Mouse (Mus musculus) limb, embryonic 14.5 days (tissue): ENCODE data around the gene Ube4b. TPM values are rescaled to one million over a fixed set of nuclear protein-coding genes. Genes with fewer than 3 reads are reported as not detected.

Experiments
- ATAC-seq: fragments of 200-750 bp; cut with Nextera tagmentation; 2 replicates; pipeline ENCODE4 v1.8.0; 2017; ENCODE audit warnings: low read depth, moderate number of reproducible peaks, moderate TSS enrichment; ENCODE audit not compliant: low FRiP score
- DNase-seq: peaks from one replicate; pipeline ENCODE4 v3.0.0-alpha.2; 2015; ENCODE audit warnings: low spot score
- H3K27ac ChIP-seq: fragments of 300-500 bp; sonication (generic); replicated peaks from 2 replicates; pipeline ENCODE4 v1.5.1; 2014; ENCODE audit warnings: low read depth, mild to moderate bottlenecking, low read length, moderate library complexity, mixed read lengths
- H3K27me3 ChIP-seq: fragments of 300-500 bp; sonication (generic); 2 replicates; pipeline ENCODE4 v1.6.1; 2014; ENCODE audit warnings: low read length, mixed read lengths; ENCODE audit not compliant: control insufficient read depth, insufficient read depth
- H3K36me3 ChIP-seq: fragments of 300-500 bp; sonication (generic); 2 replicates; pipeline ENCODE4 v1.6.1; 2014; ENCODE audit warnings: mild to moderate bottlenecking, low read length, moderate library complexity, mixed read lengths; ENCODE audit not compliant: control insufficient read depth, insufficient read depth
- H3K4me1 ChIP-seq: fragments of 300-500 bp; sonication (generic); 2 replicates; pipeline ENCODE4 v1.6.1; 2014; ENCODE audit warnings: antibody characterized with exemption, low read length, mixed read lengths; ENCODE audit not compliant: control insufficient read depth, insufficient read depth
- H3K4me2 ChIP-seq: fragments of 300-500 bp; sonication (generic); replicated peaks from 2 replicates; pipeline ENCODE4 v1.6.1; 2014; ENCODE audit warnings: low read depth, mild to moderate bottlenecking, low read length, moderate library complexity; ENCODE audit not compliant: severe bottlenecking
- H3K4me3 ChIP-seq: fragments of 300-500 bp; sonication (generic); replicated peaks from 2 replicates; pipeline ENCODE4 v1.5.1; 2014; ENCODE audit warnings: low read length
- H3K9ac ChIP-seq: fragments of 300-500 bp; sonication (generic); 2 replicates; pipeline ENCODE4 v1.6.1; 2014; ENCODE audit warnings: mild to moderate bottlenecking, low read depth, low read length, moderate library complexity; ENCODE audit not compliant: severe bottlenecking
- H3K9me3 ChIP-seq: fragments of 300-500 bp; sonication (generic); 2 replicates; pipeline ENCODE4 v1.6.1; 2016; ENCODE audit warnings: low read length; ENCODE audit not compliant: control insufficient read depth
- POLR2A ChIP-seq: fragments of 200-500 bp; IDR thresholded peaks from 2 replicates; pipeline ENCODE4 v1.8.0; 2012; ENCODE audit warnings: inconsistent platforms, mild to moderate bottlenecking, moderate library complexity, borderline replicate concordance; ENCODE audit not compliant: insufficient read depth, insufficient read length; ENCODE audit errors: extremely low read depth
- WGBS: fragments of 180-500 bp; shearing (Covaris S2); extraction: QIAGEN DNeasy Blood & Tissue Kit; methylation state at CpG from one replicate; pipeline ENCODE4 v1.1.7; 2014; 5-methylcytosine and 5-hydroxymethylcytosine counted together
- polyA plus RNA-seq, 2 experiments: library from polyadenylated mRNA; depleted of rRNA in 1 of 2; stranded (reverse) in 1 of 2; unstranded in 1 of 2; fragments of >200 nt; fragmentation: Nextera tagmentation in 1 of 2; extraction: Ambion mirVana in 1 of 2; gene quantifications; 2 replicates each; pipeline versions ENCODE4 v1.2.1 to v1.2.3; 2012 to 2014

Gene Ube4b
- polyA plus RNA-seq, 2 experiments: 39.8 to 82.1 TPM

DNA sequence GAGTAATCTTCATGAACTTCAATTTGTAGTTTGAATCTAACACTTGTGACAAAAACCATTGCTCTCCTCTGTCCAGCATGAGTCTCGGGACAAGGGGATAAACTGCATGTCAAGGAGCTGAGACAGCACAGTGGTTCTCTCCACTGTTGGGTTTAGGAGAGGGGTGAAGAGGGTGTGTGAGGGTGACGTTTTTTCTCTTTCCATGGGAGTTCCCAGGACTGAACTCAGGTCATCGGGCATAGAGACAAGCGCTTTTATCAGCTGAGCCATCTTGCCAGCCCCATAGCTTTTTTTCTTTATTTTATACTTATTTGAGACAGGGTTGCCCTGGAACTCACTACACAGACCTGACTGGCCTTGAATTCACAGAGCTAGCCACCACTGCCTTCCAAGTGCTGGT, 32.3 kb downstream of the Ube4b start:
- H3K36me3 ChIP-seq: peaks cover 41% of the 10 kb centered on the region
- 80% methylated on average over 4 of the region's 4 CpGs for WGBS

DNA sequence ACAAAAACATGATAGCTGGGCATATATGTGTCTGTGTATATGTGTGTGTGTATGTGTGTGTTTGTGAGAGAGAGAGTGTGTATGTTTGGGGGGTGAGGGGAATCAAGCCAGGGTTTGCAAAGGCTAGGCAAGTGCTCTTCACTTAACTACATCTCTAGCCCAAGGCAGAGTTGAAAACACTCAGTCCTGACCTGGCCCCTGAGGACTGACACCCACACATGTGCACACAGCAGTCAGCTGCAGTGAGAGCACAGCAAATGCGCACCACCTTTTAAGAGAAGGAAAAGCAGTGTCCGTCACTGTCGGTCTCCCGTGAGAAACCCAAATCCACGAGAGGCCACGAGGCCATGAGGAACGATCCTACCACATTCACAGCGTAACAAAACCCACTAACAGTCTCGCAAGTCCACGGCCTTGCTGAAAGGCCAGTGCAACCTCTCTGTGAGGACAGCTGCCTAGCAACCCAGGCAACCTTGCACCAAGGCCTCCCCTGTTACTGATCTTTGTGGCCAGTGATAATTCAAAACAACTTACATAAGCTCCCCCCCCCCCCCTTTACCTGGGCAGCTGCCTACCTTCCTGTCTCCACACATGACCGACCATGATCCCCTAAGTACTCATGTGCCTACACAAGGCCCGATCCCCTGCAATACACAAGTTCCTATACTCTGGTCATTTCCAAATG, 33.1 kb downstream of the Ube4b start:
- peaks cover 42% of the 10 kb centered on the region for H3K36me3 ChIP-seq
- no peaks in the 10 kb centered on the region for H3K9me3 ChIP-seq
- H3K9ac ChIP-seq: no peak overlapping the region
- WGBS: 83% methylated on average over 12 of the region's 12 CpGs
- H3K4me2 ChIP-seq: no peak overlapping the region
- no peak overlapping the region for H3K4me3 ChIP-seq
- peaks cover 16% of the 10 kb centered on the region; the same call in 1 of the 2 replicates for H3K4me1 ChIP-seq
- DNase-seq (no peak), ATAC-seq (no peak)
- no peaks in the 10 kb centered on the region for H3K27me3 ChIP-seq
- no peak overlapping the region for H3K27ac ChIP-seq
- no peak for TF ChIP-seq POLR2A

More for the DNA sequence above, 32.3 kb downstream of the Ube4b start:
- no peak overlapping the region for H3K4me3 ChIP-seq
- H3K4me1 ChIP-seq: peaks cover 16% of the 10 kb centered on the region; the same call in 1 of the 2 replicates
- no peak overlapping the region for H3K27ac ChIP-seq
- TF ChIP-seq POLR2A: no peak
- no peak overlapping the region for H3K9ac ChIP-seq
- H3K9me3 ChIP-seq: no peaks in the 10 kb centered on the region
- ATAC-seq (no peak), DNase-seq (no peak)
- no peaks in the 10 kb centered on the region for H3K27me3 ChIP-seq
- H3K4me2 ChIP-seq: no peak overlapping the region

DNA sequence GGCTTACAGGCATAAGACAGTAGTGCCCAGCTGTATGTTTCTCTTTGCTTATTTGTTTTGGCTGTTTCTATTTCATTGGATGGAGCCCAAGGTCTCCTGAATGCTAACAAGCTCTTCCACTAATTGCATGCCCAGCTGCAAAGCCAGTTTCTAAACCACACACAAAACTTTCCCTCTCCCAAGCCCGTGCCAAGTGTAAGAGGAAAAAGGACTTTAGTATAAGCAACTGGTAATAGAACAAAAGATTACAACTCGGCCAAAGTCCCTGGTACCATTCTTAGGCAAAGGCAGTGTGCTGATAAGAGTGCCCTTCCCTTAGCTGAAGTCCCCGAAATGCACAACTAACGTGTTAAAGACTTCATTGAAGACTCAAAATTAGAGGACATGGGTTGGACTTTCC, 34.2 kb downstream of the Ube4b start:
- Histone ChIP-seq H3K27ac (no peak overlapping the region), H3K9ac (no peak overlapping the region), H3K27me3 (no peaks in the 10 kb centered on the region), H3K9me3 (no peaks in the 10 kb centered on the region), H3K4me1 (peaks cover 16% of the 10 kb centered on the region; the same call in 1 of the 2 replicates), H3K4me2 (no peak overlapping the region), H3K36me3 (peaks cover 39% of the 10 kb centered on the region), H3K4me3 (no peak overlapping the region)
- ATAC-seq (no peak), DNase-seq (no peak)
- 82% methylated on average over 4 of the region's 4 CpGs for WGBS
- TF ChIP-seq POLR2A: no peak

DNA sequence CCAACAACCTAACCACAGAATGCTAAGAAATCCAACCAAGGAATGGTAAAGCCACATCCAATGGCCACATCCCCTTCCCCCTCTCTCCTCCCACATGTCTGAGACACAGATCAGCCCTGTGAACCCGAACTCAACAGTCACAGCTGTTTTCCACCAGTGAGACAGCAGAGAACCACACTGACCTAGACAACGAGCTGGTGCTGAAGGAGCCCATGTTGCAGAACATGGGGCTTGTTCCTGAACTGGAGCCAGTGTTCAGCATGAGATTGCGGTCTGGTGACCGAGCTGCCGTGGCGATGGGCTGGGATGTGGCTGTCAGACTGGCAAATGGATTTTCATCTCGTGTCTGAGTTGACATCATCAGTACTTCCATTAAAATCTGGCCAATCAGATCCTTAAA, 45.5 kb downstream of the Ube4b start:
- 89% methylated on average over 7 of the region's 7 CpGs for WGBS
- no peak for ATAC-seq
- Histone ChIP-seq H3K9ac (no peak overlapping the region), H3K36me3 (peaks cover 98% of the 10 kb centered on the region), H3K9me3 (no peaks in the 10 kb centered on the region), H3K27me3 (no peaks in the 10 kb centered on the region), H3K4me3 (no peak overlapping the region), H3K27ac (no peak overlapping the region), H3K4me2 (no peak overlapping the region), H3K4me1 (no peaks in the 10 kb centered on the region)
- no peak for TF ChIP-seq POLR2A
- DNase-seq: no peak

DNA sequence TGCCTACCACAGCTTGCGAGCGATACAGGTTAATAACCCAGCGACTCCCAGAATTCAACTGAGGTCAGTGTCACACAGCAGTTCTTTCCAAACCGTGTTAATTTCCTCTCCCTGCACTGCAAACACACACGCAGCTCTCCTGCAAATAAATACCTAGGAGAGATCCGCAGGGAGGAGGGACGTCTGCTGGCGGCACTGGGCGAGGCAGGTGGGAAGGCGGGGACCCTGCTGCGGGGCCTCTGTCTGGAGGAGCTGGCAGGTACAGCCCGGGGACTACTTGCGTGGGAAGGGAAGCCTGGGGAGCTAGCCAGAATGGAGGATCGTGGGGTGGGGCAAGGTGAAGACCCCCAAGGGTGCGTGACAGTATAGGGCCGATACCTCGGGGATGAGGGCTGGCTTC, 46.7 kb downstream of the Ube4b start:
- no peak overlapping the region for H3K4me3 ChIP-seq
- WGBS: 90% methylated on average over 17 of the region's 17 CpGs
- no peaks in the 10 kb centered on the region for H3K4me1 ChIP-seq
- no peak overlapping the region for H3K4me2 ChIP-seq
- no peak overlapping the region for H3K9ac ChIP-seq
- DNase-seq: no peak
- H3K27me3 ChIP-seq: no peaks in the 10 kb centered on the region
- no peaks in the 10 kb centered on the region for H3K9me3 ChIP-seq
- H3K27ac ChIP-seq: no peak overlapping the region
- H3K36me3 ChIP-seq: peaks cover 97% of the 10 kb centered on the region
- no peak for TF ChIP-seq POLR2A
- ATAC-seq: no peak
